Mouse (Mus musculus) heart, adult 2 months (tissue): ENCODE results near the gene Tec.

Experiments
- CTCF ChIP-seq: fragments of 200-600 bp; IDR thresholded peaks from 2 replicates; pipeline ENCODE4 v1.8.1; 2022; ENCODE audit warnings: antibody characterized with exemption, mild to moderate bottlenecking, moderate library complexity
- EP300 ChIP-seq: fragments of 200-500 bp; IDR thresholded peaks from 2 replicates; pipeline ENCODE4 v1.6.1; 2011; ENCODE audit warnings: low read depth, low read length, control low read depth; ENCODE audit not compliant: insufficient read depth
- POLR2A ChIP-seq: fragments of 200-500 bp; IDR thresholded peaks from 2 replicates; pipeline ENCODE4 v1.6.1; 2011; ENCODE audit warnings: mild to moderate bottlenecking, low read depth, low read length, control low read depth; ENCODE audit not compliant: insufficient read depth

DNA sequence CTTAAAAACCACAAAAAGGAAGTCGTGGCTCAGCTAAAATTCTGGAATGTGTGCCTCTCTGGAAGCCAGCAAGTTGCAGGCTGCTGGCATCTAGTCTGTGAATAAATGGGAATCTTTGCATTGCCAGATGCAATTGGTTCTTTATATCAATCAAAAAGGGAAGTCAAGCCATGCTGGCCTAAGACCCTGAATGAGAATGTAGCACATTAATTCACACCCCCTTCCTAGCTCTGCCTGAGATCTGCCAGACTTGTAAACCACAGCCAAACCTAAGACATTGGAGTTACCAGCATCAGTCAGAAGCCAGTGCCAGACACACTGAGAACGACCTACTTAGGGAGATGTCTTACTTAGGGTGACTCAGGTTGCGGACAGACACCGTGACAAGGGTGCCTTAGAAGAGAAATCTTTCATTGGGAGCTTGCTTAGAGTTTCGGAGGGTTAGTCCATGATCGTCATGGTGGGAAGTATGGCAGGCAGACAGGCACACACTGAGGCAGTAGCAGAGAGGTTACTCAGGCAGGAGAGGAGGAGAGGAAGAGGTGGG, 19.3 kb downstream of the Tec start:
- TF ChIP-seq CTCF (no peak), EP300 (no peak), POLR2A (no peak)
